Mouse (Mus musculus) adrenal gland, postnatal 4 days (tissue): ENCODE measurements at regions not wholly inside any gene's neighbourhood (a gene's known extent, or its start where the extent isn't known, plus 50 kb on each side); places are given as distances from the start of the nearest gene placed in this dataset.

Experiments
- DNase-seq, 2 experiments: peaks; one replicate each; pipeline ENCODE4 v3.0.0; 2021 to 2022; ENCODE audit warnings: low spot score in 2 of 2, mixed read lengths in 2 of 2

DNA sequence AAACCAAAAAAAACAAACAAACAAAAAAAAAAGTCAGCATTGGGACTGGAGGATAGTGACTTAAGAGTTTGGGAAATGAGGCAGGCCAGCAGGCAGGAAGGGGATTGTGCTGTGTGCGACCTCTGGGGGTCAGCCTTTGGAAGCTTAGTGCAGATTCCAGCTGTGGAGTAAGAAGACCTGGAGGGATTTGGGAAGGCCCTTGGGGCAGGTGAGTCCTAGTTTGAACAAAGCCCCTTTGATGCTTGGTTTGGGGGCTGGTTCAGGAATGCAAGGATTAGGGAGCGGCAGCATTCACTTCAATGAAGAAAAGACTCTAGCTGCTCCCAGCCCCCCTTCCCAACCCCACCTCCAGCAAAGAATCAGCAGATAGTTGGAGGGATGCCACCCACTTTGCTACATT lies 235.6 kb upstream of the Stt3b start:
- DNase-seq: no peak

DNA sequence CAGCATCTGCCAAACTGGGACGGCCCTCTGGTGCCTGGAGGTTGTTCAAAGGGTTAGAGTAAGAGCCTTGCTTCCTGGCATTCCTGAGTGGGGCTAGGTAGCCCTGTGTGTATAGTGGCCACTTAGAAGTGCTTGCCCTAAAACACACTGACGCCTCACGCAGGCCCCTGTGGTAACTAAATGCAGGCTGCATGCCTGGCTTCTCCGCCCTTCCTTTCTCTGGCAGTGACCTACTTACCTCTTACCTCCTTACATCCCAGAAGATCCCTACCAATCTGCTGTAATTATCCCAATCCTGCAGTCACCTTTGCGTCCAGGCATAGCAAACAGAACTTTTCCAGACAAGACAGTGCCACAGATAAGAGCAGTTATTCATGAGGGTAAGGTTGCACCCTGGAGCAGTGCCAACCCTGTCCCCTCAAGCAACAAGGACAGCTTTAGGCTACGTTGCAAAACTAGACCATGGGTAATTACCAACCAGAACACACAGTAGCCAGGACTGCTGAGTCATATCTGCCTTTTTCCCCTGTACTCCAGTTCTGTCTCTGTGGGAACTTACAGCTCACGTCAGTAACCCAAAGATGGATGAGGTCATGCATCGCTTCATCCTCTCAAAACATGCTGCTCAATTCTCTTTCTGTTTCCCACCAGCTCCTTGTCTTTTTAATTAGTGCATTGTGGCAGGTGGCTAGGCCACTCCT lies 237.6 kb upstream of the Stt3b start:
- peak in 1 of 2 experiments; percentile 26 for DNase-seq

- no peak for DNase-seq
Measured at GRCm38 (mm10) chr9:115548722-115549349, 238.6 kb upstream of the Stt3b start.

DNA sequence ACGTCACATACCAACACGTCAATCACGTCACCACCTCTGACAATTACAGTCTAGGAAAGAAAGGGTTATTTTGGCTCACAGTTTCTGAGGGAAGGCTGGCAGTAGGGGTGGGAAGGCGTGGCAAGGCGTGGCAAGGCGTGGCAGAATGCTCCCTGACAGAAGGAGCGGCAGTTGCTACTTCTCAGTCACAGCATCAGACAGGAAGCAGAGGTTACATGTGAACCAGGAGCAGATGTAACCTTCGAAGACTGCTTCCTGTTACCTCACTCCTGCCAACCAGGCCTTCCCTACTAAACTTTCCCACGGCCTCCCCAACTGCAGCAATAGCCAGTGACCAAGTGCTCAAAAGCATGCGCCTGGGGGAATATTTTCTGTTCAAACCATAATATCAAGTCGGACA lies 240.9 kb upstream of the Stt3b start:
- DNase-seq: no peak

DNA sequence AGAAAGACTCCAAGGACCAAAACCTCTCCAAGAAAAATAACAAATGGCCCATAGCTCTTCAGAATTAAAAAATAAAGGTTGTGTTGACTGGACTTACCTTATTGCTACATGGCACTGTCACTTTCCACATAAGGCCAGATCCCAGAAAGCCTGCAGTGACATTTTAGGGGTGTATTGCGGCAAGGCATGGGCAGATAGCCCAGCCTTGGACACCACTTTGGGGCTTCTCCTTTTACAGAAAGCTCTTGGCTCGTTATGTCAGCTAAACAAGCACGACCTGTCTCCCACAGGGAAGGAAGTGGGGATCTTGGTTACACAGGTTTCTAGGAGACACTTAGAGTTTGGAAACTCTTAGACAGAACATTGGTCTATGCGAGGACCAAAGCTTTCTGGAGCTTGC lies 241.3 kb upstream of the Stt3b start:
- no peak for DNase-seq

DNA sequence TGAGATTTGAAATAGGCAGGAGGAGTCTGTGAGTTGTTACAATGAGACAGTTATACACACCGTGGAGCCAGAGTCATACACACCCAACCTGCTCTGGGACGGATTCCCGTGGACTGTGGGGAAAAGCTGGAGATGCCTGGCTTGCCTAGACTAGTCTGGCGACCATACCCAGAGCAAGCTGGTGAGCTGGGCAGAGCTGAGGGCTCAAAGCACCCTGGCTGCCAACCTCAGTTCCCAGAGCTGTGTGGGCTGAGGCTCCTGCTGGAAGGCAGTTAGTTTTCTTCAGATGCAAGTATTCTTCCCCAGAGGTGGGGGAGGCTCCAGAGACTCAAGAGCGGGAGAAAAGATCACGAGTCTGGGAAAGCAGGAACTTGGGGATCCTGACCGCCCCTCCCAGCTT lies 247.9 kb upstream of the Stt3b start:
- DNase-seq: no peak

DNA sequence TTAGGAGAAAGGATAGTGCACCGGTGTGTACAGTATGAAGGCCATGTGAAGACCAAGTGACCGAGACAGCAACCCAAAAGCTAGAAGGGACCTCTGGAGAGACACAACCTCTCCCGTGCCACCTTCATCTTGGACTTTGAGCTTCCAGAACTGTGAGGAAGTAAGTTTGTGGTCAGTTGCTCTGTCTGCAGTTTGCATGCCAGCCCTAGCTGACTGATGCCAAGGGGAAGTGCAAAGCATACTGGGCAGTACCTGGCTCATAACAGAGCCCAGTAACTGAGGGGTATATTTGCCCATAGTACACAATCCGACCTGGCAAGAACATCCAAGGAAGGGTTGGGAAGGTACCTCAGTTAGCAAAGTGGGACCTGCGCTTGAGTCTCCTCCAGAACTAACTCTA lies 249.3 kb upstream of the Stt3b start:
- DNase-seq: no peak

DNA sequence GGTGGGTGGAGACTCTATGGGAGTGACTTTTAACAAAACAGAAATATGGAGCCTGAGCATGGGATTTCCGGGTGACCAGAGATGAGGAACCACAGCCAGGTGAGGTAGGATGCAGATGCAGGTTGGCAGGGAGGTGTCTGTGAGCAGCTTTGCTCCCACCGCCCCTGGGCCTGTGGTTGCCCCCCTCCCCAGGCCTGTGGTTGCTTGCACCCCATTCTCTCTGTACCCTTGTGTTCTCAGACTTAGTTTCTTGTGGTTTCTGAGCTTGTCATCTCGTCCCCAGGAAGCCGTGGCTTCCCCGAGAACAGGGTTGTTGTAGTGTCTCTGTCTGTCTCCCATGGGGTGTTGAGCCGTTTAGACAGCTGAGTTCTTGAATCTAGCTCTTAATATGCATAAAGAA lies 251.0 kb upstream of the Stt3b start:
- DNase-seq: no peak

DNA sequence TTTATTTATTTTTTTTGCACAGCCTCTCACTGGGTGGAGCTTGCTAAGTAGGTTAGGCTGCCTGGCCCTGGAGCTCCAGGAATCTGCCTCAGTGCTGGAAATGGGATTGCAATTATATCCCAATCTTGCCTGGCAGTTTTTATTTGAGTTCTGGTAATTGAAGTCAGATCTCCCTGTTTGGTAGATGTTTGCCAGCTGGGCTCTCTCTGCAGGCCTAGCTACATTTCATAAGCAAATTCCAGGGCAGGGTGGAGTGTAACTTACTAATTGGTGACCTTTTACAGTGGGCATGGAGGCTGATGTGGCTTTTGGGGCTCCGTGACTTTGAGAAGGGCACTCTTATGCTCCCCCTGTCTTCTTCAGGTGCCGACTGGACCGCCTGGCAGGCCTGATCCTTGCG lies 252.6 kb upstream of the Stt3b start:
- DNase-seq: no peak

DNA sequence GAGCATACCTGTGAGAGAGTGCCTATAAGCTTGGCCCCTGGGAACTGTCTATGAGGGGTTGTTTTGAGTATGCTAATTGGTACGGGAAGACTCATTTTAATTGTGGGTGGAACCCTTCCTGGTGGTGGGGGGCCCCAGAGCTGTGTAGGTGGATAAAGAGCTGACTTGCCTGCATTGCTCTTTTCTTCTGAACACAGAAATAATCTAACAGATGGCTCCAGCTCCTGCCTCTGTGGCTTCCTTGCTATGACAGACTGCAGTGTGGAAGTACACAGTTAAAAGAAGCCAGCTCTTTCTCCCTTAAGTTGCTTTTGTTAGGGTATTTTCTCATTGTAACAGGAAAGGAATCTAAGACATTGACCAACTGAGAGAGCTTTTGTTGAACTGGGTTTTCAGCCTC lies 254.1 kb upstream of the Stt3b start:
- no peak for DNase-seq

- DNase-seq: no peak
Measured at GRCm38 (mm10) chr9:115568693-115569334, 258.6 kb upstream of the Stt3b start.

DNA sequence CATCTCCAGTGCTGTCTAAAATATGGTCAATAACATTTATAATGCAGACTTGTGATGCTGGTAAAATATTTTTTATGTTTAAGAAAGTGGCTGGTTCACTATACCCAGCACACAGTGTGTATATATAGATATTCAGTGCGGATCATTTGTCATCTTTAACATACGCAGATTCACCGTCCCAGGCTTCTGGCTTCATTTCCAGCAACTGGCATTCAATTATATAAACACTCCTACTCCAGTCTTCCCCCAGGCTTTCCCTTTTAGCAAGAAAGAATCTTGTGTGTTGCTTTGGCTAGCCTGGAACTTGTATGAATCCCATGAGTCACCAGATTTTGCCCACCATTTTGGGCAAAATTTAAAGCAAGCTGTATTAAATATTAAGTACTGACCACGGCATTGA lies 260.8 kb upstream of the Stt3b start:
- DNase-seq: no peak

- DNase-seq: no peak
Measured at GRCm38 (mm10) chr9:115581116-115581515, 270.9 kb upstream of the Stt3b start.

DNA sequence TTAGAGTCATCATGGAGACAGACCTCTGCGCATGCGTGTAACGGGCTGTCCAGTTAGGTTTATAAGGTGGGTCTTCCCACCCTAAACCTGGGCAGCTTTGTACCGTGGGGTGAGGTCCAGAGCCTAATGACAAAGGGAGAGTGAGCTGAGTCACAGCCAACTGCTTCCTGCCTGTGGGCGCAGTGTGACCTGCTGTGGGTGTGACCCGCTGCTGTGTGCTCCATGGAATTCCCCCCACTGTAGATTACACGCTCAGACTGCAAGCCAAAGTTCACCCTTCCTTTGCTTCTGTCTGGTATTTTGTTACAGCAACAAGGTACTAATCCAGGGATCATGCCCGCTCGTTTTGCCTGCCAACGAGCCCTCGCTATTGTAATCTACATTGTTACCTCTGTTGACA lies 273.3 kb upstream of the Stt3b start:
- no peak for DNase-seq

GRCm38 (mm10) chr9:115584874-115585273 lies 274.7 kb upstream of the Stt3b start:
- DNase-seq: peak in 1 of 2 experiments; percentile 11

GRCm38 (mm10) chr9:115592466-115592865 lies 282.2 kb upstream of the Stt3b start:
- DNase-seq: no peak

DNA sequence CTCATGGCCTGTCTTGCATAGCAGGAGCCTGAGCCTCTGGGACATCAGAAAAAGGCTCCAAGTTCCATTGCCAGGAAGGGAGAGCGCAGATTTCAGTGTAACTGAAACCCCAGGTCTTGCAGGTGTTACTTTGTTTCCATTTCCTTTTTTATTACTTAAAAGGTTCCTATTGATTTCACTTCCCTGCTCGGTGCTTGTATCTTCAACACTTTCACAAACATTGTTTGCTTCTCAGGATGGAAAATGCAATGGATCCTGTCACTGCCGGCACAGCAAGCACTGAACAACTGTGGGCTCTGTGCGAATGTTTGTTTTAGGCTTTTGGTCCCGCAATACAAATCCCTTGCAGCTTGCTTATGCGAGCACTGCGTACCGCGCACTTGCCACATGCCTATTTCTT lies 290.0 kb upstream of the Stt3b start:
- DNase-seq: no peak

DNA sequence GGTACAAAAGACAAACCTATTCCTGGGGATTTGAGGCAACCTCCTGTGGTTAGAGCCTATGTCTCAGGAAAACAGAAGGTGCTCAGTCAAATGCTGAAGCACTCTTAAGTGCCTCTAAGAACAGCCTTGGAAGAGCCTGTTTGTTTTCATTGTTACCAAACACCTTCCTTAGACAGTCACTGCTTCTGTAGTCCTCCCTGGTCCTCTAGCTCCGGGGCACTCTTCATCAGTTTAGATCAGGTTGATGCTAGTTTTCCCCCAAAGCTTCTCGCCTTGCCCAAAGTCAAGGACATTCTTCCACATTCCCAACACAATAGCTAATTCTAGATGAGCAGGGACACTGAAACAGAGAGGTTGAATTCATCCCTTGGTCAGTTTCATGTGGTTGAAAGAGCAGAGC lies 290.6 kb upstream of the Stt3b start:
- no peak for DNase-seq

GRCm38 (mm10) chr9:115602772-115603171 lies 292.6 kb upstream of the Stt3b start:
- DNase-seq: no peak

GRCm38 (mm10) chr9:115604450-115604849 lies 294.2 kb upstream of the Stt3b start:
- no peak for DNase-seq

- no peak for DNase-seq
Measured at GRCm38 (mm10) chr9:115604968-115605682, 294.9 kb upstream of the Stt3b start.

DNA sequence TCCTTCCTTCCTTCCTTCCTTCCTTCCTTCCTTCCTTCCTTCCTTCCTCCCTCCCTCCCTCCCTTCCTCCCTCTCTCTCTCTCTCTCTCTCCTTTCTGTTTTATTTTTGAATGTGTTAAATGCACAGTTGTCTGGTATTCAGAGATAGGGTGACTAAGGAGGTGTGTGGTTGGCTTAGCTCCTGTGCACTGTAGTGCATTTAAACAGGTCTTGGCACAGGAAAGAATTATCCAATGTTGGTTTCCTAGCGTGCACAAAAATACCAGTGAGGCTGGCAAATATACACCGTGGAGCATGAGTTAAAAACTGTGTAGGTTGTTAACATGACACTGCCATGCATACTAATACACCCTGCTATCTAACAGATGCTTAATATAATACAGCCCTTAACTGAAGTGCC lies 297.7 kb upstream of the Stt3b start:
- DNase-seq: no peak
